Mouse (Mus musculus): ENCODE data around the gene Pik3r5. TPM values are rescaled to one million over a fixed set of nuclear protein-coding genes. Genes with fewer than 3 reads are reported as not detected.

The Pik3r5 gene
- total RNA-seq, 1 experiment from 2014 or later: 66.2 TPM

GRCm38 (mm10) chr11:68400021-68400671 lies 31.8 kb upstream of the Pik3r5 start:
- no peak for ATAC-seq (replicated peaks; ENCODE audit: insufficient number of reproducible peaks, low FRiP score, low TSS enrichment, poor library complexity, severe bottlenecking)

GRCm38 (mm10) chr11:68400727-68401219 lies 31.1 kb upstream of the Pik3r5 start, which contains the start of gene Ntn1:
Ntn1 (minus strand) TSS chr11:68400823.
- no peak for ATAC-seq (replicated peaks; ENCODE audit: insufficient number of reproducible peaks, low FRiP score, low TSS enrichment, poor library complexity, severe bottlenecking)

DNA sequence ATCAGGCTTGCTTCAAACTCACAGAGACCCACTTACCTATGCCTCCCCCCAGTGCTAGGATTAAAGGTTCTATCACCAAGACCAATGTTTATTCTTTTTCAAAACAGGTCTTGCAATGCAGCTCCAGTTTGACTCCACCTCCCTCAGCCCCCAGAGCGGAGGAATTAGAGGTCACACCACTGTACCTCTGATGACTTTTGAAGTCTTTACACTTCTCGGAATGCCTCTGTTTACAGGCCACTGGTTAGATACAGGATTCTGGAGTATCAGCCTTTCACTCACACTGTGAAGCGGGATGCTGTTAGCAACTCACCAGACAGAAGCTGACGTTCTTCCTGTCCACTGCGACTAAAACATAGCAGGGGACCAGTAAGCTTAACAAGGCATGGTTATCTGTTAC lies 30.5 kb upstream of the Pik3r5 start:
- no peak for ATAC-seq (replicated peaks; ENCODE audit: insufficient number of reproducible peaks, low FRiP score, low TSS enrichment, poor library complexity, severe bottlenecking)

GRCm38 (mm10) chr11:68404185-68404584 lies 27.7 kb upstream of the Pik3r5 start:
- no peak for ATAC-seq (replicated peaks; ENCODE audit: insufficient number of reproducible peaks, low FRiP score, low TSS enrichment, poor library complexity, severe bottlenecking)

GRCm38 (mm10) chr11:68405576-68405975 lies 26.3 kb upstream of the Pik3r5 start:
- ATAC-seq (replicated peaks; ENCODE audit: insufficient number of reproducible peaks, low FRiP score, low TSS enrichment, poor library complexity, severe bottlenecking): no peak

DNA sequence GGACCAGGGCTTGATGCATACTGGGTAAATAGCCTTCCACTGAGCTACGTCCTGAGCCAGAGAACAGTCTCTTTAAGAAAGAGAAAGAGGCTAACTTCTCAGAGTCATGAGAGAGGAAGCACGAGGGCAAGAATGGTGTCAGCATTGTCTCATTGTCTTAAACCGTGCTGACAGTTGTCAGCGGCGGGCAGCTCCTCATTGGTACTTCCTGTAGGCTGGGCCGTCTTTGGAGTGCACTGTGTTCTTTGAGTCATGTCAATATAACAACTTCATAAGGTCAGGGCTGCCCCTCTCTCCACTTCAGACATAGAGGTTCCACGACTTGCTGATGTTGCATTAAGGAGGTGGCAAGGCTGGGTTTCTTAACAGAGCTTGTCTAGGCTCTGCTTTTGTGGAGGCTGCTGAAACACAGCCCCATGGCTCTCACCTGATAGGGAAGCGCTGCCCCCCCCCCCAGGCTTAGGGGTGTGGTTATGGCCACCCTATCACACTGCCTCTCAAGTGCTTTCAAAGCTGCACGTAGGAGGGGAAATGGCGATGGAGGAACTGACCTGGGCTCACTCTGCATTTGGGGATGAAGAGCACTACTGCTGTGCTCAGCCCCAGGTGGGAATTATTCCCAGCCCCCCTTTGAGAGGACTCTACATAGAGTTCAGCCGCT lies 24.5 kb upstream of the Pik3r5 start:
- ATAC-seq (replicated peaks; ENCODE audit: insufficient number of reproducible peaks, low FRiP score, low TSS enrichment, poor library complexity, severe bottlenecking): no peak

DNA sequence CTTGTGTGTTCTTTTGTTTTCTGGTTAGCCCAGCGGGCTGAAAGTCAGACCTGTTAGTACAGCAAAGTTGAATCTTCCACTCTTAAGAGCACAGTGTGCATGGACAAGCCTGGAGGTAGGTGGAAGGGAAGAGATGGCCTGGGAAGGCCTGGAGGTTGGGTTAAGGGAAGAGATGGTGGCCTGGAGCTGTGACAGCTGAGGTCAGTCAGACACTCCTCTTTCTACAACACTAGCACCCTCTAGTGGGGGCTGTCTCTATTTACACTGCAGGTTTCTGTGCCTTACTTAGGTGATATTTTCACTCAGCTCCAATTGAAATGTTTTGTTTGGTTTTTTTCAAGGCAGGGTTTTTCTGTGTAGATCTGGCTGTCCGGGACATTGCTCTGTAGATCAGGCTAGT lies 23.8 kb upstream of the Pik3r5 start:
- ATAC-seq (replicated peaks; ENCODE audit: insufficient number of reproducible peaks, low FRiP score, low TSS enrichment, poor library complexity, severe bottlenecking): peak; percentile 81

DNA sequence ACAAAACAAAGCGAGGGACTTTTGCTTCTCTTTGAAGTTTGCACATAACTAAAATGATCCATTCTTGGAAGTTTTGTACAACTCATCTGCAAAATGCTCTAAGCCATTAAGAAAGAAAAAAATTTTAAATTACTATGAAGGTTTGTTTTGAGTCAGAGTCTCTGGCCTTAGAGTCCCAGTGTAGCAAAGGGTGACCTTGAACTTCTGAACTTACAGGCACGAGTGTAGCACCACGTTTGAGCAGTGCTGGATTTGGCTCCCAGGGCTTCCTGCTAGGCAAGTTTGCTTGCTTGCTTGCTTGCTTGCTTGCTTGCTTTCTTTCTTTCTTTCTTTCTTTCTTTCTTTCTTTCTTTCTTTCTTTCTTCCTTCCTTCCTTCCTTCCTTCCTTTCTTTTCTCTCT lies 14.9 kb upstream of the Pik3r5 start:
- no peak for ATAC-seq (replicated peaks; ENCODE audit: insufficient number of reproducible peaks, low FRiP score, low TSS enrichment, poor library complexity, severe bottlenecking)

- ATAC-seq (replicated peaks; ENCODE audit: insufficient number of reproducible peaks, low FRiP score, low TSS enrichment, poor library complexity, severe bottlenecking): peak; percentile 97
Measured at GRCm38 (mm10) chr11:68417831-68418230, 14.1 kb upstream of the Pik3r5 start.

DNA sequence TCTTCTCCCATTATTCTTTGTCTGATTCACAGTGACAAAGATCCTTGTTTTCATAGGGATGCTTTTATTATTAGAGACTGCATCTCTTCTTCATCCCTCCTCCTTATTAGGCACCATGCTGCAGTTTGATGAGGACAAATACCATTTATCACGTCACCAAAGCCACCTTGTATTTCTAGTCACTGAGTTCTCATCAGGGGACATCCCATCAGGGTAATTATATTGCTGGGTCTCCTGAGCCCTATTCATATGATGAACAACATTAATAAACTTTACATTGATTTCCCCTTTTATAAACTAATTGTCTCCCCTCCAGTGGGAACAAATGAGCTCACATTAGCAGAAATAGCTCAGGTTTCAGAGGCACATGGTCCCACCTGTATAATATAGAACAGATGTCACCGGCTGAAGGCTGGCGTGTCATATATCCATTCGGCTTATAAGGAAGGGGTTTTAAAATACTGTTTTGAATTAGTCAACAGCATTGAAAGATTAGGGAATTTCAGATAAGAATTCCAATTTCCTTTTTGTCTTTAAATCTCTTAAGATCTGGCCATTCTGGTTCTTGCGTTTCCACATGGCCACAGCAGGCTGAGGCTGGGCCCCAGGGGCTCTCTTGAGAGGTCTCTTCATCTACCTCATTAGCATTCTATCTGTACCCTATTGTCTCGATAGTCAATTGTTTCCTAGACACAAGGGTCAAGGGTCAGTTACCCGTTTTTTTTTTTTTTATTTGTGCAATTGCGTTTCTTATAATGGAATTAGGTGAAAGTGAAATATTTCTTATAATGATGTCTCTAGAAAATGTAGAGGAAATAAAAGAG lies 6.2 kb upstream of the Pik3r5 start:
- no peak for ATAC-seq (replicated peaks; ENCODE audit: insufficient number of reproducible peaks, low FRiP score, low TSS enrichment, poor library complexity, severe bottlenecking)

GRCm38 (mm10) chr11:68427083-68427570 lies 4.8 kb upstream of the Pik3r5 start:
- no peak for ATAC-seq (replicated peaks; ENCODE audit: insufficient number of reproducible peaks, low FRiP score, low TSS enrichment, poor library complexity, severe bottlenecking)

GRCm38 (mm10) chr11:68430662-68431061 lies 1.3 kb upstream of the Pik3r5 start:
- ATAC-seq (replicated peaks; ENCODE audit: insufficient number of reproducible peaks, low FRiP score, low TSS enrichment, poor library complexity, severe bottlenecking): peak; percentile 46

DNA sequence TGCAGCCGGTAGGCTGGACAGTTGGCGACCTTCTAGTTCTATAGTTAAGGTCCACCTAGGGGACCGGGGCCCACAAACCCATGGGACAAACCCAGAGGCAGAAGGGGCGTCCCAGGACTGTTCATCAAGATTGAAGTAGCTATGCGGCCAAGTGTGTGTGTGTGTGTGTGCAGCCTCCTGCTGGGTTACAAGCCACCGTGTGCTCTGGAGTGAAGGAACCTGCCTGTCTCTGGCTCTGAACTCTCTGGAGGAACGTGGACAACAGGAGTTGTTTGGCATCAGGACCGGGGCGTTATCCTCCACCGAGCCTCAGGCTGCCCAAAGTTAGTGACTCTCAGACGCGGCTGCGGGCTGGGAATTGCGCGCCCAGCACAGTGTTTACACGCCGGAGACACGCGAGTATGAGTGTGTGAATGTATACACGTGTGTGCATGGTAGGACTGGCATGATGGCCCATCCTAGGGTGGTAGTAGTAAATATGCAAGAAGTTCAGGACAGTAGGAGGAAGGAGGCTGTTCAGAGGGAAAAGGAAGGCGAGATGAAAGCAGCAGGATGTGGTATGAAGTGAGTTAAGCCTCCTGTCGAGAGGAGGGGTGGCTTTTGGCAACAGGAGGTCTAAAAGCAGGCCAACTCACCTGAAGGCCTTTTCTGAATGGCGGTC lies 570 bp downstream of the Pik3r5 start:
- 0 out of 2 replicates have a peak, but pooled peaks have one; percentile 2 for ATAC-seq (replicated peaks; ENCODE audit: insufficient number of reproducible peaks, low FRiP score, low TSS enrichment, poor library complexity, severe bottlenecking)

GRCm38 (mm10) chr11:68433534-68433933 lies 1.6 kb downstream of the Pik3r5 start:
- no peak for ATAC-seq (replicated peaks; ENCODE audit: insufficient number of reproducible peaks, low FRiP score, low TSS enrichment, poor library complexity, severe bottlenecking)

DNA sequence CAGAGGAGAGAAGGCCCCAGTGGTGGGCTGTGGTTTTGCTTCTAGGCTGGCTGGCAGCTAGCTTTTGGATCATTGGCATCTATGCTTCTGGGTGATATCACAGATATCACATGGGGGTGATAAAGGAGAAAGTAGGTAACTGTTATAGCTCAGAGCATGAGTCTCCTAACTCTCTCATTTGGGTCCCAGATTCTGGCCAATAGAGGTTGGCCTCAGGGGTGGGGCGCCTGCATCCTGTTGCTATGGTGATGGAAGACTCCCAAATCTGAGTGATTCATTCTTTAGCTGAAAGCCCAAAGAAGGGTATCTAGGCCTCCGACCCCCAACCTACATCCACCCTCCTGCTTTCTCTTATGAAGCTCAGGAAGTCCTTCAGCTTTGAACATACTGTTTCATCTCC lies 2.8 kb downstream of the Pik3r5 start:
- no peak for ATAC-seq (replicated peaks; ENCODE audit: insufficient number of reproducible peaks, low FRiP score, low TSS enrichment, poor library complexity, severe bottlenecking)

DNA sequence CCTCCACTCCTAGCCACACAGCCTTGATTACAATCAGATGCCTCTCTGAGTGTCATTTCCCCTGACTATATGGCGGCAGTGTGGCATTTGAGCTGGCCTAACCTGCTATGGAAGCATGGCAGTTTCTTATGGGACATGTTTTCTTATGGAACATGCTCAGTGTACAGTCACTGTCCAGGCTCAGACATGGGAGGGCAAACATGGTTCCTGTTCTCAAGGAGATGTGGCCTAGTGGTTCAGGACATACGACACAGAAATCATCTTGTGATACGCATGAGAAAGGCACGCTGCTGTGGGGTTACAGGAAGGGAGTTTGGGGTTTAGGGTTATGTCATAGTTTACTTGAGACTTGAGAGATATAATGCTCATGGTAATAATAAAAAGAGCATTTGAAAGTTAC lies 3.7 kb downstream of the Pik3r5 start:
- ATAC-seq (replicated peaks; ENCODE audit: insufficient number of reproducible peaks, low FRiP score, low TSS enrichment, poor library complexity, severe bottlenecking): no peak

DNA sequence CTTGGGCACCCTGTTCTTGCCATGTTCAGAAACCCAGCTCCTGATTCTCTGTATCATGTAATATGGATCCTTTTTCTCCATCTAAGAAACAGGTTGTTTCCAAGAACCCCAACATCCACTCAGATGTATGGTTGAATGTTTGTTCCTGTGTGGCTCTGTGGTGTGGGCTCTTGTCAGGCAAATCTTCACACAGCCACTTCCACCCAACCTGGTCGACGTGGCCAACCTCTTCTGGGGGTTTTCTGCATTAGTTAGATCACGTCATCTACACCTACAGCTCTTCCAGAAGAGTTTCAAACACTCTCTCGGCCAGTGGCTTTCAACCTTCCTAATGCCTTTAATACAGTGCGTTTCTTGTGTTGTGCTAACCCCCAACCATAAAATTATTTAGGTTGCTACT lies 4.5 kb downstream of the Pik3r5 start:
- ATAC-seq (replicated peaks; ENCODE audit: insufficient number of reproducible peaks, low FRiP score, low TSS enrichment, poor library complexity, severe bottlenecking): no peak

DNA sequence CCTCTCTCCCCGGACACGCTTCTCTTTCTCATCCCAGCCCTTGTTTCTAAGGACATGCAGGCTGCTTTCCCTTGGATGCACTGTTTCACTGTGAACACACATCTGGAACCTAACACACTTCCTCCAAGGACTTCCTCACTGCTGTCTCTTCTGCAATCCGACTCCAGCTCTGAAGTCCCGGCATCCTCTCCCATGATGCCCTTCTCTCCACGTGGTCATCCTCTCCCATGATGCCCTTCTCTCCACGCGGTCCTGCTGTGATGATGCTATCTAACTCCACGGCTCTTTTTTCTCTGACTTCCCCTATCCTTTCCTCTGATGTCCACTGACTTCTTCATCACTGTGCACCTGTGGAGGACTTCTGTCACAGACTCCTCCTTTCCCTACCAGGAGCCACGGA lies 8.2 kb downstream of the Pik3r5 start:
- peak; percentile 69 for ATAC-seq (replicated peaks; ENCODE audit: insufficient number of reproducible peaks, low FRiP score, low TSS enrichment, poor library complexity, severe bottlenecking)

DNA sequence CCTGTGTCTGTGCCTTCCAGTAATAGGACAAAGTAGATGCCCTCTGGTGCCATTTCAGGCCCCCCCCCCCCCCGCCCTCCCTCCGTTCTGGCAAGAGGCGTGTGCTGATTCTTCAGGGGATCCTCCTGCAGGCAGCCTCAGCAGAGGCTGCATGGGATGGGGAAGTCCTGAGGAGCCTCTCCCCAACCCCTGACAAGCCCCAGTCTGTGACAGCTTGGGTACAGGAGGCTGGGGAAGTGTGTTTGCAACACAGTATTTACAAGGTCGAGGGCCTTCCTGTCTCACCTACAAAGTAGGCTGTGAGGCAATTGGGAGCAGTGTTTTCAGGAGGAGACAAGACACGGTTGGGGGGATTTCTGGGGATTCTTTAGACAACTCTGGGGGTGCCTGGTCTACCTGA lies 9.0 kb downstream of the Pik3r5 start:
- peak; percentile 65 for ATAC-seq (replicated peaks; ENCODE audit: insufficient number of reproducible peaks, low FRiP score, low TSS enrichment, poor library complexity, severe bottlenecking)
